Mouse (Mus musculus): ENCODE measurements around the gene Defb43. TPM values are rescaled to one million over a fixed set of nuclear protein-coding genes. Genes with fewer than 3 reads are reported as not detected.

The Defb43 gene
- polyA plus RNA-seq, 1 experiment from 2014 or later, result not detected

GRCm38 (mm10) chr14:63013082-63013481 is 1.5 kb downstream of the Defb43 start:
- WGBS (ENCODE audit: insufficient replicate concordance), result 61% methylated on average over 4 of the region's 4 CpGs
- Histone ChIP-seq H3K27ac (ENCODE audit: low read depth) (no peak overlapping the region), H3K36me3 (replicated peaks; ENCODE audit: insufficient read depth, low read length) (no peaks in the 10 kb centered on the region), H3K4me1 (ENCODE audit: insufficient read depth) (no peaks in the 10 kb centered on the region), H3K4me3 (ENCODE audit: low read depth, low read length) (no peak overlapping the region), H3K4me2 (ENCODE audit: low read depth, low read length) (no peak overlapping the region), H3K9me3 (ENCODE audit: low read length) (no peaks in the 10 kb centered on the region), H3K27me3 (ENCODE audit: insufficient read depth, low read length) (no peaks in the 10 kb centered on the region), H3K9ac (replicated peaks) (no peak overlapping the region)
- ATAC-seq, result no peak
- no peak for DNase-seq
- TF ChIP-seq EP300 (IDR thresholded peaks at IDR 0.05; ENCODE audit: low read depth) (no peak), CTCF (IDR thresholded peaks at IDR 0.05; ENCODE audit: low read depth) (no peak)

- DNase-seq (no peak), ATAC-seq (no peak)
- Histone ChIP-seq H3K9ac (replicated peaks) (no peak overlapping the region), H3K4me2 (ENCODE audit: low read depth, low read length) (no peak overlapping the region), H3K9me3 (ENCODE audit: low read length) (no peaks in the 10 kb centered on the region), H3K27me3 (ENCODE audit: insufficient read depth, low read length) (no peaks in the 10 kb centered on the region), H3K36me3 (replicated peaks; ENCODE audit: insufficient read depth, low read length) (no peaks in the 10 kb centered on the region), H3K4me3 (ENCODE audit: low read depth, low read length) (no peak overlapping the region), H3K4me1 (ENCODE audit: insufficient read depth) (no peaks in the 10 kb centered on the region), H3K27ac (ENCODE audit: low read depth) (no peak overlapping the region)
- 78% methylated on average over 4 of the region's 4 CpGs for WGBS (ENCODE audit: insufficient replicate concordance)
- no peak for TF ChIP-seq CTCF (IDR thresholded peaks at IDR 0.05; ENCODE audit: low read depth)
- no peak for TF ChIP-seq EP300 (IDR thresholded peaks at IDR 0.05; ENCODE audit: low read depth)
Observed at GRCm38 (mm10) chr14:63014667-63015066, 3.1 kb downstream of the Defb43 start.

- no peak overlapping the region for H3K4me3 ChIP-seq (ENCODE audit: low read depth, low read length)
- H3K4me2 ChIP-seq (ENCODE audit: low read depth, low read length), result no peak overlapping the region
- H3K4me1 ChIP-seq (ENCODE audit: insufficient read depth), result no peaks in the 10 kb centered on the region
- H3K27me3 ChIP-seq (ENCODE audit: insufficient read depth, low read length), result no peaks in the 10 kb centered on the region
- H3K36me3 ChIP-seq (replicated peaks; ENCODE audit: insufficient read depth, low read length), result no peaks in the 10 kb centered on the region
- no peak for DNase-seq
- H3K9me3 ChIP-seq (ENCODE audit: low read length), result no peaks in the 10 kb centered on the region
- H3K27ac ChIP-seq (ENCODE audit: low read depth), result no peak overlapping the region
- no peak overlapping the region for H3K9ac ChIP-seq (replicated peaks)
- WGBS (ENCODE audit: insufficient replicate concordance), result 37% methylated on average over 6 of the region's 6 CpGs
- no peak for ATAC-seq
- TF ChIP-seq EP300 (IDR thresholded peaks at IDR 0.05; ENCODE audit: low read depth), result no peak
- TF ChIP-seq CTCF (IDR thresholded peaks at IDR 0.05; ENCODE audit: low read depth), result no peak
Observed at GRCm38 (mm10) chr14:63020524-63021156, 9.1 kb downstream of the Defb43 start.

GRCm38 (mm10) chr14:63046691-63047090 is 35.1 kb downstream of the Defb43 start, which contains the start of gene Defb42:
Defb42 (plus strand) TSS chr14:63046991.
- 65% methylated on average over 3 of the region's 3 CpGs for WGBS (ENCODE audit: insufficient replicate concordance)
- Histone ChIP-seq H3K4me2 (ENCODE audit: low read depth, low read length) (no peak within 1 kb of the TSS), H3K27ac (ENCODE audit: low read depth) (no peak within 1 kb of the TSS), H3K4me3 (ENCODE audit: low read depth, low read length) (no peak within 1 kb of the TSS), H3K4me1 (ENCODE audit: insufficient read depth) (no peaks in the 10 kb centered on the region), H3K9me3 (ENCODE audit: low read length) (no peaks in the 10 kb centered on the region), H3K36me3 (replicated peaks; ENCODE audit: insufficient read depth, low read length) (no peaks in the 10 kb centered on the region), H3K27me3 (ENCODE audit: insufficient read depth, low read length) (no peaks in the 10 kb centered on the region), H3K9ac (replicated peaks) (no peak within 1 kb of the TSS)
- no peak for TF ChIP-seq CTCF (IDR thresholded peaks at IDR 0.05; ENCODE audit: low read depth)
- DNase-seq (no peak), ATAC-seq (no peak)

GRCm38 (mm10) chr14:63049910-63050370 is 38.4 kb downstream of the Defb43 start, which contains the start of gene Defb30:
Defb30 (minus strand) TSS chr14:63049960.
- 69% methylated on average over 9 of the region's 14 CpGs for WGBS (ENCODE audit: insufficient replicate concordance)
- Histone ChIP-seq H3K4me1 (ENCODE audit: insufficient read depth) (no peaks in the 10 kb centered on the region), H3K9ac (replicated peaks) (no peak within 1 kb of the TSS), H3K9me3 (ENCODE audit: low read length) (no peaks in the 10 kb centered on the region), H3K4me3 (ENCODE audit: low read depth, low read length) (no peak within 1 kb of the TSS), H3K27me3 (ENCODE audit: insufficient read depth, low read length) (no peaks in the 10 kb centered on the region), H3K36me3 (replicated peaks; ENCODE audit: insufficient read depth, low read length) (no peaks in the 10 kb centered on the region), H3K4me2 (ENCODE audit: low read depth, low read length) (no peak within 1 kb of the TSS), H3K27ac (ENCODE audit: low read depth) (no peak within 1 kb of the TSS)
- ATAC-seq (no peak), DNase-seq (no peak)
- no peak for TF ChIP-seq CTCF (IDR thresholded peaks at IDR 0.05; ENCODE audit: low read depth)
- no peak for TF ChIP-seq EP300 (IDR thresholded peaks at IDR 0.05; ENCODE audit: low read depth)

GRCm38 (mm10) chr14:63050769-63051168 is 39.2 kb downstream of the Defb43 start:
- no peak overlapping the region for H3K4me2 ChIP-seq (ENCODE audit: low read depth, low read length)
- no peaks in the 10 kb centered on the region for H3K27me3 ChIP-seq (ENCODE audit: insufficient read depth, low read length)
- no peak overlapping the region for H3K4me3 ChIP-seq (ENCODE audit: low read depth, low read length)
- ATAC-seq (no peak), DNase-seq (peak; percentile 83)
- TF ChIP-seq CTCF (IDR thresholded peaks at IDR 0.05; ENCODE audit: low read depth) (peak; percentile 84), EP300 (IDR thresholded peaks at IDR 0.05; ENCODE audit: low read depth) (no peak)
- H3K27ac ChIP-seq (ENCODE audit: low read depth), result no peak overlapping the region
- no peak overlapping the region for H3K9ac ChIP-seq (replicated peaks)
- 18% methylated on average over 5 of the region's 5 CpGs for WGBS (ENCODE audit: insufficient replicate concordance)
- H3K9me3 ChIP-seq (ENCODE audit: low read length), result no peaks in the 10 kb centered on the region
- no peaks in the 10 kb centered on the region for H3K4me1 ChIP-seq (ENCODE audit: insufficient read depth)
- H3K36me3 ChIP-seq (replicated peaks; ENCODE audit: insufficient read depth, low read length), result no peaks in the 10 kb centered on the region

Measured in liver, postnatal 0 days (tissue).